Mouse (Mus musculus): ENCODE results near the gene Ilf2. TPM values are rescaled to one million over a fixed set of nuclear protein-coding genes. Genes with fewer than 3 reads are reported as not detected.

The Ilf2 gene
- total and polyA plus RNA-seq, 2 experiments from 2014 or later, result 136 to 182 TPM

DNA sequence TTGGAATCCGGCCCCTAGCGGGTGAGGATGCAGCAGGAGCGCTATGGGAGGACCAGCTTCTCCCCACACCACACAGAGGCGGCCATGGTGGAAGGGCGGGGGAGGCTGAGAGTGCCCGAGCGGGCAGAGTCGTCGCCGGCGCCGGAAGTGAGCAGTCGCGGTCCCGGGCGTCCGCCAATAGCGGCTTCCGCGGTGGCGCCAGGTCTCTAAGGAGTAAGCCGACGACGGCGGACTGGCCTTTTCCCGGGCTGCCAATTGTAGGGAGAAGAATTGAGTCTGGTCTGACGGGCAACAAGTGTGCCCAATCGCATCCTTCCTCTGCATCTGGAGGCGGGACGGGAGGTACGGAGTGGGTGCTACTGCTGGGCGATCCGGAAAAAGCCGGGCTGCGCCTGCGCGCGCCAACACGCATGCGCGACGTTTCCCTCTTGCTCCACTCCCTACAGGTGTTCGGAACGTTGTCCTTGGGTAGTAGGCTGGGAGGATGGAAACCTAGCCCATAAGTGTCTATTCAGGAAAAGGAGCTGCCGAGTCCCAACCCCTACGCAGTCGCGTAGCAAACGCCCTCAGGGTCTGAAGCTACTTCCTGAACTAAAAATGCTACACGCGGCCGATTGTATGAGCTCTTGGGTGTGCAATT, 42.4 kb upstream of the Ilf2 start, which contains the start of gene Ints3:
Ints3 (minus strand) TSS at position 242 of the 640 bp plus-strand sequence.
- no peak for TF ChIP-seq CTCF (IDR thresholded peaks at IDR 0.05)
- DNase-seq (ENCODE audit: low spot score), result peak; percentile 100
- no peaks in the 10 kb centered on the region for H3K36me3 ChIP-seq (ENCODE audit: insufficient read depth, low read length)
- H3K27ac ChIP-seq (ENCODE audit: low read depth, low read length), result peak within 1 kb of the TSS; percentile 94
- no peaks in the 10 kb centered on the region for H3K9me3 ChIP-seq (ENCODE audit: low read length)
- WGBS, result under 1% methylated on average over 50 of the region's 52 CpGs
- peak; percentile 99 for ATAC-seq (ENCODE audit: low FRiP score)
- no peaks in the 10 kb centered on the region for H3K27me3 ChIP-seq (ENCODE audit: insufficient read depth, low read length)
- H3K9ac ChIP-seq (replicated peaks; ENCODE audit: low read length, poor library complexity, severe bottlenecking), result peak within 1 kb of the TSS; percentile 88
- peaks cover 12% of the 10 kb centered on the region; the same call in 1 of the 2 replicates for H3K4me1 ChIP-seq (ENCODE audit: insufficient read depth, low read length)
- peak within 1 kb of the TSS; percentile 82 for H3K4me3 ChIP-seq (ENCODE audit: low read depth, low read length)
- H3K4me2 ChIP-seq (ENCODE audit: low read depth, low read length, poor library complexity, severe bottlenecking), result peak within 1 kb of the TSS; percentile 98

DNA sequence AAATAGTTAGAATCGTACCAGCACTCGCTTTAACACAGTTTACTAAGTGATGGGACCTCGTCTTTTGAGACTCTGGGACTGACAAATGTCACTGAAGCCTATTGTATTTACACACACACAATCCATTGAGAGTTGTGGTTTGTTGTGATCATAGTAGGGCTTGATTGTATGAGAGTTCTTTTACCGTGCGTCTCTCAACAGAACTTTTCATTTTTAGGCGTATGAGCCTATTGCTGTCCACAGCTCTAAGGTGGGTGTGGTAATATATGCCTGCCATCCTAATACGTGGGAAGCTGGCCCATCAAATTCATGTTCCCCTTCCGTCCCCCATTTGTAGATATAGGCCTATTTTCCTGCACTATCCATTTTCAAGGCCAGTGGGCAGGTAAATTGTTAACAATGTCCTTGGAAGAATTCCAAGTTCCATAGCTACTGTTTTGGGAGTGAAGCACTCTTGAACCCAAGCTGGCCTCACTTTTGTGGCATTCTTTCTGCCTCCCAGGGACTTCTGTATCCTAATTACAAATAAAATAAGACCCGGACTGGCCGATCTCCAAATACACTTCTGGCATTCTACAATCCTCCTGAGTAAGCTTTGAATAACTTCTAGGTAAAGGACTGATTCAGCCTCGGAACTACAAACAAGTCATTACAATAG, 41.7 kb upstream of the Ilf2 start:
- no peak for ATAC-seq (ENCODE audit: low FRiP score)
- H3K4me1 ChIP-seq (ENCODE audit: insufficient read depth, low read length), result peaks cover 12% of the 10 kb centered on the region; the same call in 1 of the 2 replicates
- H3K9ac ChIP-seq (replicated peaks; ENCODE audit: low read length, poor library complexity, severe bottlenecking), result 0 out of 2 replicates have a peak overlapping the region, but pooled peaks have one; percentile 15
- WGBS, result 54% methylated on average over 11 of the region's 11 CpGs
- DNase-seq (ENCODE audit: low spot score), result no peak
- no peak for TF ChIP-seq CTCF (IDR thresholded peaks at IDR 0.05)
- no peaks in the 10 kb centered on the region for H3K27me3 ChIP-seq (ENCODE audit: insufficient read depth, low read length)
- H3K4me2 ChIP-seq (ENCODE audit: low read depth, low read length, poor library complexity, severe bottlenecking), result peak overlapping the region; percentile 98
- H3K36me3 ChIP-seq (ENCODE audit: insufficient read depth, low read length), result no peaks in the 10 kb centered on the region
- peak overlapping the region; percentile 82 for H3K4me3 ChIP-seq (ENCODE audit: low read depth, low read length)
- H3K27ac ChIP-seq (ENCODE audit: low read depth, low read length), result peak overlapping the region; percentile 39; the same call in 1 of the 2 replicates
- H3K9me3 ChIP-seq (ENCODE audit: low read length), result no peaks in the 10 kb centered on the region

DNA sequence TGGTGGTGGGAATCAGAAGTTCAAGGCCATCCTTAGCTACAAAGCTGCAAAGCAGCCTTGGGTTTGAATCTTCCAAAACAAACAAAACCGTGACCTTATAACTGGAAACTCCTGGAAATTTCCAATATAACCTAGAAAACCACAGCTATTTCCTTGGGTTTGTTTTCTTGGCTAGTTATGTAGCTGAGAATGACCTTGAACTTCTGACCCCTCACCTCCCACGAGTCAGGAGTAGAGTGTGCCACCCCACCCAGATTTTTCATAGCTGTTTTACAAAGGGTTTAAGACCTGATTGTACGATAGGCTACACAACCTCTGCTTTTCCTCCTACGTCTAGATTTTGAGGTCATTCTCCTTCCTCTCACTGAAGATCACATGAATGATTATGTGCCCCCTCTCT, 38.8 kb upstream of the Ilf2 start:
- H3K27ac ChIP-seq (ENCODE audit: low read depth, low read length), result no peak overlapping the region
- no peak for TF ChIP-seq CTCF (IDR thresholded peaks at IDR 0.05)
- H3K4me2 ChIP-seq (ENCODE audit: low read depth, low read length, poor library complexity, severe bottlenecking), result no peak overlapping the region
- no peaks in the 10 kb centered on the region for H3K27me3 ChIP-seq (ENCODE audit: insufficient read depth, low read length)
- DNase-seq (ENCODE audit: low spot score) (no peak), ATAC-seq (ENCODE audit: low FRiP score) (no peak)
- no peaks in the 10 kb centered on the region for H3K36me3 ChIP-seq (ENCODE audit: insufficient read depth, low read length)
- 73% methylated on average over 4 of the region's 4 CpGs for WGBS
- H3K4me3 ChIP-seq (ENCODE audit: low read depth, low read length), result no peak overlapping the region
- peaks cover 5% of the 10 kb centered on the region; the same call in 1 of the 2 replicates for H3K4me1 ChIP-seq (ENCODE audit: insufficient read depth, low read length)
- H3K9ac ChIP-seq (replicated peaks; ENCODE audit: low read length, poor library complexity, severe bottlenecking), result no peak overlapping the region
- H3K9me3 ChIP-seq (ENCODE audit: low read length), result no peaks in the 10 kb centered on the region

DNA sequence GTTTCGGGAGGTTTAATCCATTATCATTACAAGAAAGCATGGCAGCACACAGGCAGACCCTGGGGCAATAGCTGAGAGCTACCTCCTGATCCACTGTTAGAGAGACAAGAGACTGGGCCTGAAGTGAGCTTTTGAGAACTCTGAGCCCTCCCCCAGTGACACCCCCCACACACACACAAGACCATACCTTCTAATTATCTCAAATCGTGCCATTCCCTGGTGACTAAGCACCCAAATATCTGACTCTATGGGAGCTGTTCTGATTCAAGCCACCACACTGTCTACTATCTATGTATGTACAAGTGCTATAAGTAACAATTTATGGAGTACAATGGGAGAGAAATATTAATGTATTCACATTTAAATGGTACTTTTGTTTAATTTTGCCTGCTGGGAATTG, 35.2 kb upstream of the Ilf2 start:
- H3K9ac ChIP-seq (replicated peaks; ENCODE audit: low read length, poor library complexity, severe bottlenecking), result no peak overlapping the region
- DNase-seq (ENCODE audit: low spot score) (no peak), ATAC-seq (ENCODE audit: low FRiP score) (no peak)
- no peak overlapping the region for H3K4me2 ChIP-seq (ENCODE audit: low read depth, low read length, poor library complexity, severe bottlenecking)
- H3K4me3 ChIP-seq (ENCODE audit: low read depth, low read length), result no peak overlapping the region
- no peak overlapping the region for H3K27ac ChIP-seq (ENCODE audit: low read depth, low read length)
- no peaks in the 10 kb centered on the region for H3K4me1 ChIP-seq (ENCODE audit: insufficient read depth, low read length)
- 89% methylated on average over 2 of the region's 2 CpGs for WGBS
- H3K36me3 ChIP-seq (ENCODE audit: insufficient read depth, low read length), result no peaks in the 10 kb centered on the region
- no peaks in the 10 kb centered on the region for H3K27me3 ChIP-seq (ENCODE audit: insufficient read depth, low read length)
- H3K9me3 ChIP-seq (ENCODE audit: low read length), result no peaks in the 10 kb centered on the region
- no peak for TF ChIP-seq CTCF (IDR thresholded peaks at IDR 0.05)

DNA sequence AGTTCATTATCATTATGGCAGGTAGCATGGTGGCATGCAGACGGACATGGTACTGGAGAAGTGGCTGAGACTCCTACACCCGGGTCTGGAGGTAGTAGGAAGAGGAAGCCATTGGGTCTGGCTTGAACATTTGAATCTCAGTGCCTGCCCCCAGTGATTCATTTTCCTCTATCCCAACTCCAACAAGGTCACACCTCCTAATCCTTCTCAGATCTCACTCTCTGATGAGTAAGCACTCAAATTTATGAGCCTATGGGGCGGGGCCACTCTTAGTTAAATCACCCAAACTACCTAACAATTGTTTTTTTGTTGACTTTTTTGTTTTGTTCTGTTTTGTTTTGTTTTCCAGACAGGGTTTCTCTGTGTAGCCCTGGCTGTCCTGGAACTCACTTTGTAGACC, 31.9 kb upstream of the Ilf2 start:
- Histone ChIP-seq H3K4me3 (ENCODE audit: low read depth, low read length) (no peak overlapping the region), H3K36me3 (ENCODE audit: insufficient read depth, low read length) (no peaks in the 10 kb centered on the region), H3K27ac (ENCODE audit: low read depth, low read length) (no peak overlapping the region), H3K4me2 (ENCODE audit: low read depth, low read length, poor library complexity, severe bottlenecking) (no peak overlapping the region), H3K4me1 (ENCODE audit: insufficient read depth, low read length) (peaks cover 13% of the 10 kb centered on the region; the same call in 1 of the 2 replicates), H3K9me3 (ENCODE audit: low read length) (no peaks in the 10 kb centered on the region), H3K27me3 (ENCODE audit: insufficient read depth, low read length) (no peaks in the 10 kb centered on the region), H3K9ac (replicated peaks; ENCODE audit: low read length, poor library complexity, severe bottlenecking) (no peak overlapping the region)
- no peak for ATAC-seq (ENCODE audit: low FRiP score)
- TF ChIP-seq CTCF (IDR thresholded peaks at IDR 0.05), result no peak
- no peak for DNase-seq (ENCODE audit: low spot score)
- WGBS, result 89% methylated on average over 3 of the region's 3 CpGs

Measured in midbrain, postnatal 0 days (tissue).